Mouse (Mus musculus): ENCODE data around the gene Mvk.

Gene Mvk

GRCm38 (mm10) chr5:114509461-114509860, 65.4 kb downstream of the Mvk start:
- no peak for DNase-seq (ENCODE audit: low read depth, low spot score)
